Mouse (Mus musculus): ENCODE measurements around the gene Tmtc2.

DNA sequence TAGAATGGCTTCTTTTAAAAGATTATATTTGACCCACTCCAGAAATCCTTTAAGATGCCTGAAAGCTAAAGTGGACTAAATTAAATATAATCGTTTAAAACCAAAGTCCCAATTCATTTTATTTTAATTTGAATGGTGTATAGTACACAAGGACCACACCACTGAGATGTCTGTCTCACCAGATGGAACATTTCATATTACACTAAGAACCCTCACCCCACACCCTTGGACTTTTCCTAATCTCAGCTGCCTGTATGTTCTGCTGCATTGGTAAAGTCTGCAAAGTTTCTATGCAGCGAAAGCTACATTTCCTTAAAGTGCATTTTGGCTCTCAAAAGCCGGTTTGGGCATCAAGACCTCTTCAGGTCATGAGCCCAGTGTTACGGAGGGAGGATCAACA lies 12.7 kb downstream of the Tmtc2 start:
- no peak for TF ChIP-seq CTCF (IDR thresholded peaks at IDR 0.05; ENCODE audit: borderline replicate concordance, control insufficient read depth, extremely low read depth, insufficient read depth, low read length, poor library complexity)
- no peak for TF ChIP-seq POLR2A (IDR thresholded peaks at IDR 0.05; ENCODE audit: control insufficient read depth, extremely low read depth, insufficient read depth, low read length, poor library complexity)
